Mouse (Mus musculus) kidney, adult 2 months (tissue): ENCODE data around the gene Ms4a2. TPM values are rescaled to one million over a fixed set of nuclear protein-coding genes. Genes with fewer than 3 reads are reported as not detected.

Source experiments
- DNase-seq: peaks from one replicate; pipeline ENCODE4 v3.0.0; 2021
- H3K27ac ChIP-seq: fragments of 200-500 bp; 2 replicates; pipeline ENCODE4 v1.5.1; 2012; ENCODE audit warnings: low read depth, low read length, control low read depth, inconsistent platforms; ENCODE audit not compliant: insufficient read depth
- H3K27me3 ChIP-seq: fragments of 200-500 bp; replicated peaks from 2 replicates; pipeline ENCODE4 v1.6.1; 2012; ENCODE audit warnings: mild to moderate bottlenecking, moderate library complexity, low read length, inconsistent platforms; ENCODE audit not compliant: control insufficient read depth, insufficient read depth
- H3K36me3 ChIP-seq: fragments of 200-500 bp; 2 replicates; pipeline ENCODE4 v1.6.1; 2012; ENCODE audit warnings: mild to moderate bottlenecking, moderate library complexity, low read length, inconsistent platforms; ENCODE audit not compliant: control insufficient read depth, insufficient read depth
- H3K4me1 ChIP-seq: fragments of 200-500 bp; 2 replicates; pipeline ENCODE4 v1.6.1; 2011; ENCODE audit warnings: low read length; ENCODE audit not compliant: control insufficient read depth, insufficient read depth
- H3K4me3 ChIP-seq: fragments of 200-500 bp; 2 replicates; pipeline ENCODE4 v1.5.1; 2011; ENCODE audit warnings: mild to moderate bottlenecking, low read depth, low read length, control low read depth; ENCODE audit not compliant: insufficient read depth
- CTCF ChIP-seq: fragments of 200-500 bp; conservative IDR thresholded peaks from 2 replicates; pipeline ENCODE4 v1.5.1; 2011; ENCODE audit warnings: low read depth, mild to moderate bottlenecking, control low read depth, low read length, moderate library complexity, mixed read lengths; ENCODE audit not compliant: insufficient read depth, insufficient read length
- POLR2A ChIP-seq: fragments of 200-500 bp; IDR thresholded peaks from one replicate; pipeline ENCODE4 v1.6.1; 2011; ENCODE audit warnings: low read depth, low read length, control low read depth
- WGBS: fragments of 180-500 bp; shearing (Covaris S2); methylation state at CpG from one replicate; pipeline ENCODE4 v1.1.7; 2018; 5-methylcytosine and 5-hydroxymethylcytosine counted together
- polyA plus RNA-seq: library from polyadenylated mRNA; depleted of rRNA; stranded (reverse); fragments of >200 nt; gene quantifications from 2 replicates; pipeline ENCODE4 v1.2.3, GENCODE M21; 2012

Ms4a2 gene
- polyA plus RNA-seq, 1 experiment = 0.42 TPM

DNA sequence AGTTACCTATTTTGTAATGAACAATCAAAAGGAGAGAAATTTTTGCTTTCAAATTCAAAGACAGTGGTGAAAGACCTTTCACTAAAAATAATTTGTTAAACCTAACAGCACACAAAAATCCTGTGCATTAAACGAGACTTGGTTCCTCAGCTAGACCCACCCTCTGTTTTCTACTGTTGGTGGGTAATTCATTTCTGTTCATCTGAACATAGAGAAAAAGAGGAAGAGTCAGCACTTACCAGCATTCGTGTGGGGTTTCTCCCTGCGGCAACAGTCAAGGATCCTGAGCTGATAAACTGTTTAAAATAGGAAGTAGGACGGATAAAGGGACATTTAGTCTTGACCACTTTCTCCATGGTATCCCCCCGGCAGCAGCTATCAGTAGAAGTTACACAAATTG lies 12.1 kb upstream of the Ms4a2 start:
- WGBS = 79% methylated on average over 5 of the region's 5 CpGs
- DNase-seq = no peak
- no peak overlapping the region for H3K4me3 ChIP-seq

DNA sequence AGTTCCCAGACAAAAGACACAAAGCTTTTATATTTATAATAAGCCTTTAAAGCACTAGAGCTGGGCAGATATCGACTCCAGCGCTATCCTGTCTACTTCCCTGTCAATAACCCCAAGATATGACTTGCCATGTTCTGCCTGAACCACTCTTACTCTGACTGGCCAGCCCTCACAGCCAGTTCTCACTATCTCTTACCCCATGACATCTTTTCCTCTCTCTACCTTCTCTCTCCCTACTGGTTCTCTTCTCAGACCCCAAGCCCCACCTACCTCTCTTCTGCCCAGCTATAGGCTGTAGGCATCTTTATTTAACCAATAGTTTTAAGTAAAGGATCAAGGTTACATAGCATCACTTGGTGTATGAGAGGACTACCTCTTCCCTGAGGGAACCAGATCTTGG lies 10.8 kb upstream of the Ms4a2 start:
- TF ChIP-seq POLR2A (no peak), CTCF (no peak)
- no peaks in the 10 kb centered on the region for H3K27me3 ChIP-seq
- 66% methylated on average over 2 of the region's 2 CpGs for WGBS
- no peaks in the 10 kb centered on the region for H3K36me3 ChIP-seq
- no peaks in the 10 kb centered on the region for H3K4me1 ChIP-seq
- H3K27ac ChIP-seq = no peak overlapping the region
- no peak for DNase-seq
- H3K4me3 ChIP-seq = no peak overlapping the region

More for the DNA sequence above, 12.1 kb upstream of the Ms4a2 start:
- no peak overlapping the region for H3K27ac ChIP-seq
- no peaks in the 10 kb centered on the region for H3K36me3 ChIP-seq
- no peaks in the 10 kb centered on the region for H3K4me1 ChIP-seq
- no peaks in the 10 kb centered on the region for H3K27me3 ChIP-seq
- TF ChIP-seq CTCF (no peak), POLR2A (no peak)

DNA sequence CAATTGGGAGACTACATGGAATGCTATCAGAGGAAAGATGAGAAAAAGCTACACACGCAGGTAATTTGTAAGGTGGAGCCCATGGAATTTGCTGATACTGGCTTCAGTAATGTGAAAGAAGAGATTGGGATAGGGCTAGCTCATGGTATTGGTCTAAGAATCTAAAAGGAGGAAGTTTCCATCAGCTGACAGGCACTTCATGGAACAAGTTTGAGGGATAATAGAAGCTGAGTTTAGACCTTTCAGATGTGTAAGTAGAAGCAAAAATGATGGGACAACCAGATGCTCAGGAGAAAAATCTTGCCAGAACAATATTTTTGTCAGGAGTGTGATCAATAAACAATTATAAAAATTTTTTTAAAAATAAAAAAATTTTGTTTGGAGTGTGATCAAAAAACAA lies 10.2 kb upstream of the Ms4a2 start:
- Histone ChIP-seq H3K4me1 (no peaks in the 10 kb centered on the region), H3K27ac (no peak overlapping the region), H3K36me3 (no peaks in the 10 kb centered on the region), H3K27me3 (no peaks in the 10 kb centered on the region), H3K4me3 (no peak overlapping the region)
- TF ChIP-seq POLR2A (no peak), CTCF (no peak)
- no peak for DNase-seq
- 78% methylated on average over 1 of the region's 1 CpGs for WGBS

DNA sequence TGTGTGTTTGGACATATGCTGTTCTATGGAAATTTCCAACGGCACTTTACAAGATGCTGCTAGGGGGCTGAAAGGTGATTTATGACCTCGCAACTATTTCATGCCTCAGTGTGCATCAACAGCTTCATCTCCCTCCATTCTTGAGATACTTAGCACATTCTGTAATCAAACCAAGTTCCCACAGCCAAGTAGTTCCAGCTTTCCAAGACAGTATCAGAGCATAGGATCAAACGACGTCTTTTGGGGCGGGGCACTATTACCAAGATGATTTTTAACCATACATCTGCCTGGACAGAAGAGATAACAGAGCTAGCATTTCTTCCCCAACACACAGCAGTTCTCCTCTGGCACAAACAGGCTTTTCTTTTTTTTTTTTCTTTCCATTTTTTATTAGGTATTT lies 1.7 kb upstream of the Ms4a2 start:
- no peaks in the 10 kb centered on the region for H3K36me3 ChIP-seq
- 33% methylated on average over 5 of the region's 5 CpGs for WGBS
- no peaks in the 10 kb centered on the region for H3K4me1 ChIP-seq
- no peak overlapping the region for H3K27ac ChIP-seq
- no peak overlapping the region for H3K4me3 ChIP-seq
- no peak for DNase-seq
- TF ChIP-seq CTCF (no peak), POLR2A (no peak)
- no peaks in the 10 kb centered on the region for H3K27me3 ChIP-seq

DNA sequence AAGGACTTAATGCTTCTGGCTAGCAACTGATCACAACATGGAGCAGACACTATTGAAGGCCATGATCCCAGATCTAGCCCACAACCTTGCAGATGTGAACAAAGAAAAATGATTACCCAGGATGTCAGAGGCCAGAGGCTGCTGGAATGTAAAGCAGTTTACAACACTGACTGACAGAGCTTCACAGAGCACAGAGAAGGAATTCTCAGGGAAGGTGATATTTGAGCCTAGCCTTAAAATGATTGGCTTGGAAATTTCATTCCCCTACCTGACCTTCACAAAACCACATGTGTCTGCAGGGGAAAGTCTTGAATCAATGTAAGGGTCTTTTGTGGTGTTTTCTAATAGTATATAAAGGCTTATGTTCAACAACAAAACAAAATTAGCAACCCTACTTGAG lies 1.3 kb upstream of the Ms4a2 start:
- no peak for DNase-seq
- no peak overlapping the region for H3K4me3 ChIP-seq
- H3K27ac ChIP-seq = no peak overlapping the region
- no peaks in the 10 kb centered on the region for H3K36me3 ChIP-seq
- H3K27me3 ChIP-seq = no peaks in the 10 kb centered on the region
- no peaks in the 10 kb centered on the region for H3K4me1 ChIP-seq
- TF ChIP-seq POLR2A (no peak), CTCF (no peak)

DNA sequence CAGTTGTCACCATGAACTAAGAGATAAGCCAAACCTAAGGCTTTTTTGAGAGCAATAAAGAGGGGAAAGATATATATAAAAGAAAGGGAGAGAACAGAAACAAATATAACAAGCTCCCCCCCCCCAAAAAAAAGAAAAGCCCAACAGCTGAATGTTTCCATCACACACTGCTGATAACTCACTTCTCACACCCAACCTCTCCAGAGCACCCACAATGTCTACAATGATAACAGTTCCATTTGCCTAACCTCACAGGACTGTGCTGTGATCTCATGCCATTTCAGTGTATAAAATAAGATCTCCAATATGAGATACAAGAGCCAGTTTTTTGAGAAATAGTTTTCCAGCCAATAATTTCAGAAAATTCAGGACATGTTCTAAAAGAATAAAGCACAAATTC lies 5.5 kb downstream of the Ms4a2 start:
- no peak overlapping the region for H3K4me3 ChIP-seq
- H3K4me1 ChIP-seq = no peaks in the 10 kb centered on the region
- DNase-seq = no peak
- H3K27ac ChIP-seq = no peak overlapping the region
- H3K27me3 ChIP-seq = no peaks in the 10 kb centered on the region
- H3K36me3 ChIP-seq = no peaks in the 10 kb centered on the region
- TF ChIP-seq POLR2A (no peak), CTCF (no peak)

DNA sequence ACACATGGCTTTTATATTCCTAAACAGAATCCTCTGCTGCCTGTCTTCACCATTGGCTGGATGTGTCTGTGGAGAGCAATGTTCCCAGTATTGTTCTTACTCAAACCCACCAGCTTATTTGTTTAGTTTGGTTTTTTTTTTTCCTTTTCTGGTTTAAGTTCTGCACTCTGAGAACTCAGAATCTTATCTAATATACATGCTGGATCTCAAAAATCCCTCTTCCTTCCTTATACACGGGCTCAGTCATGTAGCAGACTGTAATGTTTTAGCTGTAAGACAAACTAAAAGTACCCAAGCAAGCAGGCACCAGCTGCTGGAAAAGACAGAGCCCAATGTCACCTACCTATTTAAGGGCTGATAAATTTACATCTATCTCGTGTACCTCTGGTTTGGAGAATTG lies 8.7 kb downstream of the Ms4a2 start:
- Histone ChIP-seq H3K27ac (no peak overlapping the region), H3K4me3 (no peak overlapping the region), H3K27me3 (no peaks in the 10 kb centered on the region), H3K4me1 (no peaks in the 10 kb centered on the region), H3K36me3 (no peaks in the 10 kb centered on the region)
- TF ChIP-seq CTCF (no peak), POLR2A (no peak)
- DNase-seq = no peak
- 64% methylated on average over 2 of the region's 2 CpGs for WGBS

DNA sequence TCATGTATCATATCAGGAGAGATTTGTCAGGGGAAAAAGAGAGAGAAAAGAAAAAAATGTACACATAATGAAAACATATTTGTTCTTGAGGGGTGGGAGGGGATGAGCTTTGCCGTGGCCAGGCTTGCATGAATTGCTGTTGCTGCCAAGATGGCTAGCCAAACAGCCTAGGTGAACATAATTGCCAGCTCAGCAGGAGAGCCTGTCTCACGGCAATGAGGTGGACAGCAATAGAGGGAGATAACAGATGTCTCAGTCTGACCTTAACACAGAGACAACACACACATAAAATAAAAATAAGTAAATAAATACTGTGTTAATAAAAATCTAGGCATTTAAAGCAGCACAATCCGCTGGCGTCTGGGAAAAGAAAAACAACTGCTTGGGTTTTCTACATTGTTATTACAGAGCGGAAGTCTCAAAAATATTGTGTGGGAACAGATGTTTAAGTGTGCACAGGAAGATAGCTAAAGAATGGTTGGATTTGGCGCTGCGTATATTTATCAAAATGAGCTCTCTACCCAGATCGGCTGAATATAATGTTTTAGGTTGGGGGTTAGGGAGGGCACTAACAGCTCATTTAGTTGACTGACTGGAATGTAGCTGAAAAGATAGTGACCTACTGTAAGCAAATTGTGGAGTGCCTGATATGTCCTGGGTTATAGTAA lies 9.6 kb downstream of the Ms4a2 start:
- no peak for TF ChIP-seq POLR2A
- TF ChIP-seq CTCF = no peak
- H3K4me3 ChIP-seq = no peak overlapping the region
- WGBS = 69% methylated on average over 8 of the region's 8 CpGs
- no peak overlapping the region for H3K27ac ChIP-seq
- no peaks in the 10 kb centered on the region for H3K36me3 ChIP-seq
- no peaks in the 10 kb centered on the region for H3K27me3 ChIP-seq
- no peaks in the 10 kb centered on the region for H3K4me1 ChIP-seq
- no peak for DNase-seq
